Mouse (Mus musculus) testis, postnatal 14 days (tissue): Measurements from ENCODE around the gene Ccnb2.
"Not testable (repeated sequence)": the region's sequence is repeated elsewhere in the genome, so short reads cannot be mapped to it uniquely, and the experiment has no call there.

ENCODE experiments used
- DNase-seq: peaks from one replicate; pipeline ENCODE4 v3.0.0; 2021; ENCODE audit warnings: low spot score

The Ccnb2 gene

GRCm38 (mm10) chr9:70421257-70422056, at the start of gene Ccnb2:
Gene Ccnb2 (minus strand): TSS chr9:70421547.
- DNase-seq, result peak; percentile 94

GRCm38 (mm10) chr9:70463091-70463490, 41.7 kb upstream of the Ccnb2 start:
- DNase-seq, result not testable (repeated sequence)

- no peak for DNase-seq
Observed at GRCm38 (mm10) chr9:70452371-70452770, 31.0 kb upstream of the Ccnb2 start.

- DNase-seq, result no peak
Observed at GRCm38 (mm10) chr9:70449072-70449471, 27.7 kb upstream of the Ccnb2 start.

GRCm38 (mm10) chr9:70439959-70440358, 18.6 kb upstream of the Ccnb2 start:
- no peak for DNase-seq

GRCm38 (mm10) chr9:70422661-70423060, 1.3 kb upstream of the Ccnb2 start:
- no peak for DNase-seq

GRCm38 (mm10) chr9:70416412-70416811, 4.9 kb downstream of the Ccnb2 start:
- no peak for DNase-seq

GRCm38 (mm10) chr9:70413038-70413437, 8.3 kb downstream of the Ccnb2 start:
- DNase-seq, result no peak

GRCm38 (mm10) chr9:70410668-70411067, 10.7 kb downstream of the Ccnb2 start:
- no peak for DNase-seq

- DNase-seq, result no peak
Observed at GRCm38 (mm10) chr9:70409743-70410142, 11.6 kb downstream of the Ccnb2 start.

GRCm38 (mm10) chr9:70408791-70409190, 12.6 kb downstream of the Ccnb2 start:
- DNase-seq, result no peak

GRCm38 (mm10) chr9:70406596-70406995, 14.8 kb downstream of the Ccnb2 start:
- no peak for DNase-seq

GRCm38 (mm10) chr9:70401937-70402539, 19.3 kb downstream of the Ccnb2 start:
- no peak for DNase-seq

- no peak for DNase-seq
Observed at GRCm38 (mm10) chr9:70396083-70396482, 25.3 kb downstream of the Ccnb2 start.

- DNase-seq, result no peak
Observed at GRCm38 (mm10) chr9:70395617-70396016, 25.7 kb downstream of the Ccnb2 start.

GRCm38 (mm10) chr9:70392563-70392907, 28.8 kb downstream of the Ccnb2 start:
- no peak for DNase-seq

GRCm38 (mm10) chr9:70391660-70392562, 29.4 kb downstream of the Ccnb2 start:
- no peak for DNase-seq

GRCm38 (mm10) chr9:70391042-70391441, 30.3 kb downstream of the Ccnb2 start:
- DNase-seq, result no peak

GRCm38 (mm10) chr9:70389548-70389947, 31.8 kb downstream of the Ccnb2 start:
- no peak for DNase-seq

- no peak for DNase-seq
Observed at GRCm38 (mm10) chr9:70387410-70388119, 33.8 kb downstream of the Ccnb2 start.

- no peak for DNase-seq
Observed at GRCm38 (mm10) chr9:70384958-70385728, 36.2 kb downstream of the Ccnb2 start.
